Mouse (Mus musculus): ENCODE measurements at regions not wholly inside any gene's neighbourhood (a gene's known extent, or its start where the extent isn't known, plus 50 kb on each side); places are given as distances from the start of the nearest gene placed in this dataset.
"Not testable (repeated sequence)": the region's sequence is repeated elsewhere in the genome, so short reads cannot be mapped to it uniquely, and the experiment has no call there.

- H3K4me3 ChIP-seq; DNase-seq; intact Hi-C loops (cut with DNase I); H3K27ac ChIP-seq: not testable (repeated sequence)
Observed at GRCm38 (mm10) chr16:21102033-21102432, 51.8 kb downstream of the Teddm3 start.

- intact Hi-C loops (cut with DNase I); H3K4me3 ChIP-seq; DNase-seq; H3K27ac ChIP-seq: not testable (repeated sequence)
Observed at GRCm38 (mm10) chr16:21100126-21100525, 53.7 kb downstream of the Teddm3 start.

GRCm38 (mm10) chr16:21074779-21075148, 79.0 kb downstream of the Teddm3 start:
- no peak for TF ChIP-seq CTCF (IDR thresholded peaks at IDR 0.05)
- intact Hi-C loops (cut with DNase I) = loop anchor here (2.0 to 10.0 kb wide), 2 partner anchors 160 to 270 kb away; no protein-coding TSS in a partner anchor
- no peak overlapping the region for H3K4me3 ChIP-seq
- no peak overlapping the region for H3K27ac ChIP-seq
- DNase-seq = no peak

- intact Hi-C loops (cut with DNase I) = loop anchor here (2.0 to 10.0 kb wide), 2 partner anchors 159 to 269 kb away; no protein-coding TSS in a partner anchor
- H3K27ac ChIP-seq, DNase-seq, H3K4me3 ChIP-seq: not testable (repeated sequence)
- TF ChIP-seq CTCF (IDR thresholded peaks at IDR 0.05) = 0 out of 2 replicates have a peak, but pooled peaks have one; percentile 1
Observed at GRCm38 (mm10) chr16:21074082-21074778, 79.6 kb downstream of the Teddm3 start.

GRCm38 (mm10) chr16:21060211-21060610, 93.6 kb downstream of the Teddm3 start:
- DNase-seq = no peak
- TF ChIP-seq CTCF (IDR thresholded peaks at IDR 0.05) = no peak
- intact Hi-C loops (cut with DNase I) = no loop called here
- no peak overlapping the region for H3K4me3 ChIP-seq
- no peak overlapping the region for H3K27ac ChIP-seq

GRCm38 (mm10) chr16:21054772-21055171, 99.0 kb downstream of the Teddm3 start:
- DNase-seq = no peak
- no peak for TF ChIP-seq CTCF (IDR thresholded peaks at IDR 0.05)
- Histone ChIP-seq H3K4me3 (no peak overlapping the region), H3K27ac (no peak overlapping the region)
- intact Hi-C loops (cut with DNase I) = no loop called here

GRCm38 (mm10) chr16:21022087-21022486, 131.7 kb downstream of the Teddm3 start:
- H3K27ac ChIP-seq; intact Hi-C loops (cut with DNase I); H3K4me3 ChIP-seq; DNase-seq: not testable (repeated sequence)

- no peak overlapping the region for H3K4me3 ChIP-seq
- DNase-seq = no peak
- TF ChIP-seq CTCF (IDR thresholded peaks at IDR 0.05) = no peak
- H3K27ac ChIP-seq = no peak overlapping the region
- intact Hi-C loops (cut with DNase I) = no loop called here
Observed at GRCm38 (mm10) chr16:21004871-21005270, 148.9 kb downstream of the Teddm3 start.

- TF ChIP-seq CTCF (IDR thresholded peaks at IDR 0.05) = no peak
- Histone ChIP-seq H3K27ac (no peak overlapping the region), H3K4me3 (no peak overlapping the region)
- intact Hi-C loops (cut with DNase I) = no loop called here
- DNase-seq = no peak
Observed at GRCm38 (mm10) chr16:21001126-21001525, 152.7 kb downstream of the Teddm3 start.

- no peak for TF ChIP-seq CTCF (IDR thresholded peaks at IDR 0.05)
- intact Hi-C loops (cut with DNase I) = no loop called here
- no peak overlapping the region for H3K4me3 ChIP-seq
- no peak overlapping the region for H3K27ac ChIP-seq
- no peak for DNase-seq
Observed at GRCm38 (mm10) chr16:20990524-20990923, 163.3 kb downstream of the Teddm3 start.

GRCm38 (mm10) chr16:20975406-20975805, 178.4 kb downstream of the Teddm3 start:
- intact Hi-C loops (cut with DNase I) = no loop called here
- Histone ChIP-seq H3K27ac (no peak overlapping the region), H3K4me3 (no peak overlapping the region)
- no peak for DNase-seq
- no peak for TF ChIP-seq CTCF (IDR thresholded peaks at IDR 0.05)

GRCm38 (mm10) chr16:20972442-20972841, 181.4 kb downstream of the Teddm3 start:
- no peak for DNase-seq
- Histone ChIP-seq H3K27ac (no peak overlapping the region), H3K4me3 (no peak overlapping the region)
- intact Hi-C loops (cut with DNase I) = no loop called here
- no peak for TF ChIP-seq CTCF (IDR thresholded peaks at IDR 0.05)

GRCm38 (mm10) chr16:20958905-20959304, 194.9 kb downstream of the Teddm3 start:
- H3K4me3 ChIP-seq = no peak overlapping the region
- no peak overlapping the region for H3K27ac ChIP-seq
- no peak for DNase-seq
- TF ChIP-seq CTCF (IDR thresholded peaks at IDR 0.05) = no peak
- intact Hi-C loops (cut with DNase I) = no loop called here

- intact Hi-C loops (cut with DNase I) = no loop called here
- no peak for DNase-seq
- no peak for TF ChIP-seq CTCF (IDR thresholded peaks at IDR 0.05)
- Histone ChIP-seq H3K27ac (no peak overlapping the region), H3K4me3 (no peak overlapping the region)
Observed at GRCm38 (mm10) chr16:20936722-20937121, 202.4 kb upstream of the Thpo start.

- H3K27ac ChIP-seq; DNase-seq; intact Hi-C loops (cut with DNase I); H3K4me3 ChIP-seq: not testable (repeated sequence)
Observed at GRCm38 (mm10) chr16:20934846-20935245, 200.5 kb upstream of the Thpo start.

- H3K27ac ChIP-seq; DNase-seq; H3K4me3 ChIP-seq; intact Hi-C loops (cut with DNase I): not testable (repeated sequence)
Observed at GRCm38 (mm10) chr16:20930003-20930402, 195.7 kb upstream of the Thpo start.

- DNase-seq; H3K27ac ChIP-seq; intact Hi-C loops (cut with DNase I); H3K4me3 ChIP-seq: not testable (repeated sequence)
Observed at GRCm38 (mm10) chr16:20925776-20926175, 191.5 kb upstream of the Thpo start.

- not testable (repeated sequence) for H3K27ac ChIP-seq, DNase-seq, H3K4me3 ChIP-seq
- intact Hi-C loops (cut with DNase I) = loop anchor here (5.0 to 10.0 kb wide), 2 partner anchors 164 to 281 kb away; no protein-coding TSS in a partner anchor
Observed at GRCm38 (mm10) chr16:20910864-20911263, 176.6 kb upstream of the Thpo start.
